Mouse (Mus musculus): ENCODE results near the gene Pheta1. TPM values are rescaled to one million over a fixed set of nuclear protein-coding genes. Genes with fewer than 3 reads are reported as not detected.
A peak's percentile ranks its signal among the peaks of the same experiment; 100 is the strongest.

Pheta1 gene
- 10 to 100 TPM; 10.3 to 12.6 TPM for total RNA-seq (2021)
- long read RNA-seq, experiment 1, transcript Pheta1-201 (4 exons, 2,368 nt) = major isoform, 9 of 17 reads
- long read RNA-seq, experiment 1, partial matches to known transcripts = 2 of 17 reads
- long read RNA-seq, experiment 1, other reads (novel, unspliced or antisense) = 2 of 17 reads
- long read RNA-seq, experiment 2, transcript Pheta1-203 (3 exons, 2,335 nt) = minor isoform, 7 of 30 reads
- long read RNA-seq, experiment 2, transcript Pheta1-201 (4 exons, 2,368 nt) = major isoform, 16 of 30 reads
- long read RNA-seq, experiment 2, partial matches to known transcripts = 1 of 30 reads
- long read RNA-seq, experiment 2, other reads (novel, unspliced or antisense) = 6 of 30 reads

- intact Hi-C loops (cut with DNase I) = loop anchor here (5.0 kb wide), 1 partner anchor 36 kb away; no protein-coding TSS in a partner anchor
Measured at GRCm38 (mm10) chr5:121848743-121849142, at the start of gene Pheta1. Gene Pheta1 (plus strand): TSS chr5:121848984.

GRCm38 (mm10) chr5:121807186-121807585 lies 41.6 kb upstream of the Pheta1 start:
- intact Hi-C loops (cut with DNase I) = no loop called here
- DNase-seq (ENCODE audit: low spot score in 2 of 2) = no peak

More at GRCm38 (mm10) chr5:121848743-121849142, at the start of gene Pheta1:
- DNase-seq (ENCODE audit: low spot score in 2 of 2) = peak; percentile 87 to 91

- no peak for DNase-seq (ENCODE audit: low spot score in 2 of 2)
- intact Hi-C loops (cut with DNase I) = no loop called here
Measured at GRCm38 (mm10) chr5:121808202-121808601, 40.6 kb upstream of the Pheta1 start.

- no peak for DNase-seq (ENCODE audit: low spot score in 2 of 2)
- intact Hi-C loops (cut with DNase I) = loop anchor here (5.0 kb wide), 1 partner anchor 38 kb away; the partner anchor contains the start of gene Pheta1
Measured at GRCm38 (mm10) chr5:121809667-121810224, 39.0 kb upstream of the Pheta1 start.

GRCm38 (mm10) chr5:121810331-121811151 lies 38.2 kb upstream of the Pheta1 start:
- intact Hi-C loops (cut with DNase I) = loop anchor here (5.0 kb wide), 1 partner anchor 37 kb away; the partner anchor contains the start of gene Pheta1
- DNase-seq (ENCODE audit: low spot score in 2 of 2) = no peak

- DNase-seq (ENCODE audit: low spot score in 2 of 2) = no peak
- intact Hi-C loops (cut with DNase I) = loop anchor here (5.0 kb wide), 1 partner anchor 36 kb away; the partner anchor contains the start of gene Pheta1
Measured at GRCm38 (mm10) chr5:121811485-121811931, 37.3 kb upstream of the Pheta1 start.

- DNase-seq (ENCODE audit: low spot score in 2 of 2) = peak in 1 of 2 experiments; percentile 1
- intact Hi-C loops (cut with DNase I) = loop anchor here (5.0 kb wide), 1 partner anchor 35 kb away; the partner anchor contains the start of gene Pheta1
Measured at GRCm38 (mm10) chr5:121812526-121813243, 36.1 kb upstream of the Pheta1 start.

- no peak for DNase-seq (ENCODE audit: low spot score in 2 of 2)
- intact Hi-C loops (cut with DNase I) = loop anchor here (5.0 kb wide), 1 partner anchor 34 kb away; the partner anchor contains the start of gene Pheta1
Measured at GRCm38 (mm10) chr5:121813744-121814143, 35.0 kb upstream of the Pheta1 start.

GRCm38 (mm10) chr5:121815067-121815466 lies 33.7 kb upstream of the Pheta1 start:
- peak; percentile 70 to 73 for DNase-seq (ENCODE audit: low spot score in 2 of 2)
- intact Hi-C loops (cut with DNase I) = no loop called here

- no peak for DNase-seq (ENCODE audit: low spot score in 2 of 2)
Measured at GRCm38 (mm10) chr5:121815867-121816380, 32.9 kb upstream of the Pheta1 start.

GRCm38 (mm10) chr5:121816611-121817010 lies 32.2 kb upstream of the Pheta1 start:
- intact Hi-C loops (cut with DNase I) = no loop called here
- DNase-seq (ENCODE audit: low spot score in 2 of 2) = no peak

More at GRCm38 (mm10) chr5:121815867-121816380, 32.9 kb upstream of the Pheta1 start:
- intact Hi-C loops (cut with DNase I) = no loop called here

GRCm38 (mm10) chr5:121817551-121817950 lies 31.2 kb upstream of the Pheta1 start:
- no peak for DNase-seq (ENCODE audit: low spot score in 2 of 2)
- intact Hi-C loops (cut with DNase I) = no loop called here

GRCm38 (mm10) chr5:121818401-121818800 lies 30.4 kb upstream of the Pheta1 start:
- intact Hi-C loops (cut with DNase I) = no loop called here
- no peak for DNase-seq (ENCODE audit: low spot score in 2 of 2)

- DNase-seq (ENCODE audit: low spot score in 2 of 2) = no peak
- intact Hi-C loops (cut with DNase I) = no loop called here
Measured at GRCm38 (mm10) chr5:121818862-121819261, 29.9 kb upstream of the Pheta1 start.

GRCm38 (mm10) chr5:121819559-121819958 lies 29.2 kb upstream of the Pheta1 start:
- no peak for DNase-seq (ENCODE audit: low spot score in 2 of 2)
- intact Hi-C loops (cut with DNase I) = no loop called here

GRCm38 (mm10) chr5:121820161-121820560 lies 28.6 kb upstream of the Pheta1 start:
- intact Hi-C loops (cut with DNase I) = no loop called here

GRCm38 (mm10) chr5:121820657-121821056 lies 28.1 kb upstream of the Pheta1 start:
- intact Hi-C loops (cut with DNase I) = no loop called here
- DNase-seq (ENCODE audit: low spot score in 2 of 2) = no peak

More at GRCm38 (mm10) chr5:121820161-121820560, 28.6 kb upstream of the Pheta1 start:
- no peak for DNase-seq (ENCODE audit: low spot score in 2 of 2)

- no peak for DNase-seq (ENCODE audit: low spot score in 2 of 2)
- intact Hi-C loops (cut with DNase I) = no loop called here
Measured at GRCm38 (mm10) chr5:121821116-121821515, 27.7 kb upstream of the Pheta1 start.

GRCm38 (mm10) chr5:121821552-121821951 lies 27.2 kb upstream of the Pheta1 start:
- intact Hi-C loops (cut with DNase I) = no loop called here
- no peak for DNase-seq (ENCODE audit: low spot score in 2 of 2)
